Mouse (Mus musculus): ENCODE results near the gene Mtx3.

GRCm38 (mm10) chr13:92880589-92880988 lies 36.0 kb downstream of the Mtx3 start:
- TF ChIP-seq EP300 (IDR thresholded peaks at IDR 0.05; ENCODE audit: low read depth in 1 of 2, low read length in 2 of 2): no peak
- no peak for TF ChIP-seq CHD2 (IDR thresholded peaks at IDR 0.05; ENCODE audit: low read length)
- no peak for TF ChIP-seq ELF1 (IDR thresholded peaks at IDR 0.05; ENCODE audit: low read depth, low read length)
- no peak for TF ChIP-seq ZMIZ1 (IDR thresholded peaks at IDR 0.05; ENCODE audit: low read depth, low read length)
